Mouse (Mus musculus): Measurements from ENCODE around the gene Kif24.

Gene Kif24

DNA sequence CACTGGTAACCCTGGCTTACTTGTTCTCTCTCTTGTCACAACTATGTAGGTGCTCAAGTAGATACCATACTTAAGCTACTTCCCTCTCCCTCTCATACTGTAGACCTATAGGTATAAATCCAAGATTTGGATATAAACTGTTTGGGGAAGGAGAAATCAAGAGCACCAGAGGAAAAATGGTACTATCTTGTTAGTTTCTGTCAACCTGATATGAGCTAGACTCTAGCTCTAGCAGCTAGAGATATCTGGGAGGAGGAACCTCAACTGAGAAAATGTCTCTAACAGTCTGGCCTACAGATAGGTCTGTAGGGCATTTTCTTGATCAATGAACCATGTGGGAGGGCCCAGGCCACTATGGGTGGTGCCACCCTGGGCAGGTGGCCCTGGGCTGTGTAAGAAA is 63.5 kb downstream of the Kif24 start:
- DNase-seq (ENCODE audit: low read depth) = no peak

DNA sequence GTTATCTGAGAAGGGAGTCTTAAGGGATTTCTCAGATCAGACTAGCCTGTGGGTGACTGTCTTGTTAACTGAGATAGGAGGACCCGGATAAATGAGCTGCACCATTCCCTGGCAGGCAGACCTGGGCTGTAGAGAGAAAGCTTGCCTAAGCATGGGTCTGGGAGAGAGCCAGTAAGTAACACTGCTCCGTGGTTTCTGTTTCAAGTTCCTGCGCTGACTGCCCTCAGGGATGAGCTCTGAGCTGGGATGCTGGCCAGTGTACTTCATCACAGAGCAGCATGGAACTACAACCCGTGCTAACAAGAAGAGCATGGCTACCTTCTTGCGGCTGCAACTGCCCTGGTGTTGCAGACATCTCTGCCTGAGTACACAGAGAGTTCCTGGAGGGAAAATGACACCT is 64.8 kb downstream of the Kif24 start:
- DNase-seq (ENCODE audit: low read depth) = no peak

DNA sequence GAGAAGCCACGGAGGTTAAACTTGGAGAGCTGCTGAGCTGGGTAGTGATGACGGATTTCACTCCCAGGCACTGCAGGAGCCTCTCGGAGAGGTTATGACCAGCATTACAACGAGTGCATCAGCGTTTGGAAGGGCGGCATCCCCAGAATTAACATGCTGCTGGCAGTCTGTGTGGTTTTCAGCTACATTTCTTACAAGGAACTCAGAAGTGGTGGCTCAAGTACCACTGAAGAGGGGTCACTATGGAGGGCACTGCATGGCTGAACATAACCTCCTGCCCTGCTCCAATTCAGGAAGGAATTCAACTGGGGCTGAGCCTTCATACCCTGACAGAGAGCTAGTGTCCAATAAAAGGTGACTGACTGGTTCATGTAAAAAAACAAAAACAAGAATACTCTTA is 66.3 kb downstream of the Kif24 start:
- DNase-seq (ENCODE audit: low read depth) = no peak

DNA sequence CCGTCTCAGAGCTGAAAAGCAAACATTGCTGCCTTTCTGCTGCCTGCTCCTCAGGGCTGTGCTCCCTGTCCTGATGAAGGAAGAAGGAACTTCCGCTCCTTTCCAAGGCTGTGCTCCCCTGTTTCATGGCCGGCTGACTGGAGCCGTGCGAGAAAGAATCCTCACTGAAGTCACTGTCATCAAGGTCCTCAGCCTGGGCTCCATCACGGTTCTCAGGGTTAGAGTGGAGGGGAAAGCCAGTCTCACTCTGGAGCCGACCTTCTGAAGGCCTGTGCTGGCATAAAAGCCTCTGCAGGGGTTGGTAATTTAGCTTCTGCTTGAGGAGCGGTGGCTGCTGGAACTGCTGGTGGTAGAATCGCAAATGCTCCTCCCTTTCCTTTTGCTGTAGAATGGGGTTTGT is 70.0 kb downstream of the Kif24 start:
- no peak for DNase-seq (ENCODE audit: low read depth)

DNA sequence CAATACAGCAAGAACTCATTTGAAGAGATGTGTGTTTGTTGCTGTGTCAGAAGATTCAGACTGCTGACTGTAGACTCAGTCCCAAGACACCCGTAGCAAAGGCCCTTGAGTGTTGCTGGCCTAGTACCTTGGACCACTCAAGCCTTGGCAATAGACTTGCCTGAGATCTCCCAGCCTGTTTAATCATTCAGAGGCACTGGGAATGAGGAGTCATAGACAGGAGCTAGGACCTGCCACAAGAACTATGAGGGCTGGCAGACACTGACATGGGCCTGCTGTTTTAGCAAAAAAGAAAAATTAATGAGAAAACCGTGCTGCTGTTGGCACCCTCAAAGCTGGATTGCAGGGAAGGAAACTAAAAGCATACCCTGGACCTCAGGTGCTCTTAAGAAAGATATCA is 73.7 kb downstream of the Kif24 start:
- DNase-seq (ENCODE audit: low read depth) = no peak

DNA sequence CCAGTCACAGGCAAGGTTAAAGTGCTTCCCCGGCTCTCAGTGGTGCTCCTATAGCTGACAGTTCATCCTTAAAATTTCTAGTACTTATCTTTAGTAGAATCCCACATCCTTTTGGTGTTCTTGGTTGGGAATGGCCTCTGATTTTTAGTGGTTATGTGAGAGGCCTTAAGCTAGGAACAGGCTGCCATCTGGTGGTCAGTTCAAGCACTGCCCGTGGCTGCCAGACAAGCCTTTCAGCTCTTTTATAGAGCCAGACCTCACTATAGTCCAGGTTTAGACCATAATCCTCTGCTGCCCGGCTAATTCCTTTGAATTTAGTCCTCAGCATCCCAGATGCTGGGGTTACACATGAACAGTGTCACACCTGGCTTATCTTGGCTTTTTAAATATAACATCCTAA is 74.6 kb downstream of the Kif24 start:
- peak; percentile 66 for DNase-seq (ENCODE audit: low read depth)

DNA sequence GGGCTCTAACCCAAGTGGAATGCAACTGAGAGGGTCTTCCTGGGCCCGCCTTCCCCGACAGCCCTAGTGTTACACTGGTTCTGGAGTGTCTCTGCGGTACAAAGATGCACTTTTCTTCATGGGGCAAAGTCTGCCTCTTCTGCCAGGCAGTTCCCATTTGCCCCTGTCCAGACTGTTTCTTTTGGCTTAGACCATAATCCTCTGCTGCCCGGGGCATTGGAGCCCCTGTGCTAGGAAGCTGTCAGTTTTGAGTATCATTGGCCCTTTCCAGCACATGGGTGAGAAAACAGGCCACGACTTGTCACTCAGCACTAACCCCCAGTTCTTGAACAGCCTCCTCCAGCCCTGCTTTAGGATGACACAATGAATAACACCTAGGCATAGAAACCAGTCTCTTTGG is 75.4 kb downstream of the Kif24 start:
- no peak for DNase-seq (ENCODE audit: low read depth)

DNA sequence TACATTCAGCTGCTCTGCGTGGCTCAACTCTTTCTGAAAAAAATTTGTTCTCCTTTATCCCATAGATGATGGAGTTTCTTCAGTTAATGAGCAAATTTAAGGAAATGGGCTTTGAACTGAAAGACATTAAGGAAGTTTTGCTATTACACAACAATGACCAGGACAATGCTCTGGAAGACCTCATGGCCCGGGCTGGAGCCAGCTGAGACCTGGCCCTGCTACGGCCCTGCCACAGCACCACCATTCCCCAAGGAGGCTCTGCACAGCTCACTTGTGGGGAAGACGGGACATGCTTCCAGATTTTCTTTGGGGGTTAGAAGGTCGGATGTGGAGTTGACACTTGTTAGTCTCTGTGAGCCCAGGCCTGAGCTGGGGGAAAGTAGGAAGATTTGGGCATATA is 76.1 kb downstream of the Kif24 start:
- no peak for DNase-seq (ENCODE audit: low read depth)

DNA sequence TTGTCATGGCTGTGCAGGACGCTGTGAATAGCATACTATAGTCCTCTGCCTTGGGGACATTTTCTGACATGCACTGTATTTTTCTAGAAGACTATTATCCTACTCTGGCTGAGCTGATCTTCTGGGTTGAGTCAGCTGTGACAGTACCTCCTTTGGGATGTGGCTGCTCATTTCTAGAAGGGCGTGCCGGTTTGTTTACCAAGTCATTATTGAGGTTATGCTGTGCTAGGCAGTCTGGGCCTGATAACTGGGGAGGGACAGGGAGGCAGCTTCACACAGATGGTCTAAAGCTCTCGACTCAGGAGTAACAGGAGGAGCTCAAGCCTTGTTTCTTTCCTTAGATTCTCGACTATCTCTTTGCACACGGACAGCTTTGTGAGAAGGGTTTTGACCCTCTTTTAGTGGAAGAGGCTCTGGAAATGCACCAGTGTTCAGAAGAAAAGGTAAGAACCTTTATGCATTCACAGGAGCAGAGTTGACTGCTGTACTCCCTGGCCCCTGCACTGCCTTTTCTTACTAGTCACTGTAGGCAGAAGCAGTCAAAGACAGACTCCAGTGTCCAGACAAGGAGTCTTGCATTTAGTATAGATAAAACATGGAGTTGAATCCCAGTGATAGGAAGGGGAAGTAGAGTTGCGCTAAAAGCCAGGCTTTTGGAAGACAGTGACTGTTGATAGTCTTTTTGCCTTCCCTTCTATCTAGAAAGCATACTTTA is 76.8 kb downstream of the Kif24 start:
- peak; percentile 79 for DNase-seq (ENCODE audit: low read depth)

DNA sequence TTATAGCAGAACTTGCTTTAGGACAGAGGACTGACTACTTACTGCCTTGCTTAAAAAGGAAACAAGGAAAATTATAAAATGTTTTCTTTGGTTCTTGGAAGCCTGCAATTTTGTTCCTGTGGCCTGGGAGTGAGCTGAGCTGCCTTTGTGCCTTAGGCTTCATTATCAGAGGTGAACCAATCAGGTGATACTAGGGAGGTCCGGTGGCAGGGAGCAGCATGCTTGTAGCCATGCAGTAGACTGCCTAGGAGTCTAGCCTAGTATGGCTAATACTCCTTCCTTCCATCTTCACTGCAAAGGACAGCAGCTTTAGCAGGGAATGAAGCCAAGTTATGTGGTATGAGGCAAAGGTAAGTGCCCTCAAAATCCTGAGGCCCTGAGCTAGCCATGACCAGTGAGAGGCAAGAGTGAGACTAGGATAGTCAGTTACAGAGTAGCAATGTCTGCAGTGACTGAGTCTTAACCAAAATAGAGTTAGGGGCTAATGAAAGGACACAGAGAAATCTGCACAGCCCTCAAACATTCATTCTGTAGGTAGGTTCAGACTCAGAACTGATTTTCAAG is 78.2 kb downstream of the Kif24 start:
- DNase-seq (ENCODE audit: low read depth) = no peak

DNA sequence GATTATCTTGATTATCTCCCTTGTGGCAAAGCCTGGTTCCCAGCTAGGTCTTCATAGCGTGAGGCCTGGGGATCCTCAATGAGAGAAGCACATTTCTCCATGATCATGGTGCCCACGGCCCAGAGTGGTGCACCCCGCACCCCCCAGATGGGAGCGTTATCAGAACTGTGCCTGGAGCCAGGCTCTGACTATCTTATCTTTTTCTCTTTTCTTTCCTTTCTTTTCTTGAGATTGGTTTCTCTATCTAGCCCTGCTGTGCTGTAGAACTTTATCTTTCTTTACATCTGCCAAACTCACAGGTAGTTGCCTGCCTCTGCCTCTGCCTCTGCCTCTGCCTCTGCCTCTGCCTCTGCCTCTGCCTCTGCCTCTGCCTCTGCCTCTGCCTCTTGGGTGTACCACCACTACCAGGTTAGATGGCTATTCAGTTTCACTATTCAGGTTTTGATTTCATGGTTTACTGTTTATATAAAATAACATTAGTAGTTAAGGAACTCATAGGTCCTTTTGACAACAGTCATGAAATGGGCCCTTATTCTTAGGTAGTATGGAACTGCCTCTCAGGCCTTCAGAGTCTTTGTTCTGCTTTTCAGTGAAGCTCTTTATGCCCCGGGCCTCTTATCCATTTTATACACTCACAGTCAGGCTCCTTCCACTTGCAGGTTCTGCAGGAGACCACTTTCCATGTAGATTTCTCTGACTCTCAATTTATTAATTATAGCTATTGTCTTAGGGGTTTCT is 83.3 kb downstream of the Kif24 start:
- DNase-seq (ENCODE audit: low read depth) = no peak

DNA sequence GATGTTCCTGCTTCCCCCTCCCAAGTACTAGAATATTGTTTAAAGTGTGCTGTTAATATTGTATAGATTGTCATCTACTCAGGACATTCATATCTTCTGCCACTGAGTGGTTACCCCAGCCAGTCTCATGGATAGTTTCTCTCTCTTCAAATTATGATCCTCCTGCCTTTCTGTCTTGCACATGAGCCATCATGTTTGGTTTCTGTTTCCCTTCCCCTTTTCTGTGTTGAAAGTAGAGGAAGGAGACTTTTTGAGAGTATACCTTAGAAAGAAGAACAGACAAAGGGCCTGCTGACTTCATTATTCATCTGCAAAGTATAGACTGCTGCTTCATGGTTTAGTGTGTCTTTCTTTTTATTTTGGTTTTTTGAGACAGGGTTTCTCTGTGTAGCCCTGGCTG is 87.1 kb downstream of the Kif24 start:
- DNase-seq (ENCODE audit: low read depth) = no peak

DNA sequence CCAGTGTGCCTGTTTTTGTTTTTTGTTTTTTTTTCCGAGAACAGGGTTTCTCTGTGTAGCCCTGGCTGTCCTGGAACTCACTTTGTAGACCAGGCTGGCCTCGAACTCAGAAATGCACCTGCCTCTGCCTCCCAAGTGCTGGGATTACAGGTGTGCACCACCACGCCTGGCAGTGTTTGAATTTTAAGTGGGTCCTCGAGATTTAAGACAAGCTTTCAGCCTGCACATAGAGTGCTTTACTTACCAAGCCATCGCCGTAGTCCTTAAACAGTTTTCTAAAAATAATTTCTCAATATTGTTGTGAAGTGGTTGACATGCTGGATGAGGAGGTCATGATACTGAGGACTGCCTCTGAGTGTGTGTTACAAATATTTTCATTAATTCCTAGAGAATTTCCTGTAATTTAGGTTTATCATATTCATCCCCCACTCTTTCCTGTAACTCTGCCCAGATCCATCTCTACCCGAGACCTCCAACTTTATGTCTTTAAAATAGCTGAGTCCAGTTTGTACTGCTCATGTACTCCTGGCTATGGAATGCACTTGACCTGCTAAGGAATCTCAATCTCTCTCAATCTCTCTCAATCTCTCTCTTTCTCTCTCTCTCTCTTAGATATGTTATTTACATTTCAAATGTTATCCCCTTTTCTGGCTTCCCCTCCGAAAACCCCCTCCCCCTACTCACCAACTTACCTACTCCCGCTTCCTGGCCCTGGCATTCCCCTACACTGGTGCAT is 94.8 kb downstream of the Kif24 start:
- no peak for DNase-seq (ENCODE audit: low read depth)

DNA sequence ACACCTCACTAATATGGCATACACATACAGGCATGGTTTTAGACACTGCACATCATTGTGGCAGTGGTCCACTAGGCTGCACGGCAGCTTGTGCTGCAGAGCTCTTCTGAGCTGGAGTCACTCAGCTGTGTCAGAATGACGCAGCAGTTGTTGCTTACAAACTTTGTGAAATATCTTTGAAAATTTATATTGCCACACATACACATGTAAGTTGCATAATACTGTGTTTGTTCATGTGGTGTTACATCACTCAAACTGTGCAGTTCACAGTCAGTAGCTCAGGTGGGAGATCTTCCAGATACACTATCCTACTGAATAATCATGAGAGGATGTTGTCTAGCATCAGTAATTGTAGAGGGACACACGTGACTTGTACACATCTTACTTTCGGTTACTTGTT is 96.5 kb downstream of the Kif24 start:
- DNase-seq (ENCODE audit: low read depth) = no peak

DNA sequence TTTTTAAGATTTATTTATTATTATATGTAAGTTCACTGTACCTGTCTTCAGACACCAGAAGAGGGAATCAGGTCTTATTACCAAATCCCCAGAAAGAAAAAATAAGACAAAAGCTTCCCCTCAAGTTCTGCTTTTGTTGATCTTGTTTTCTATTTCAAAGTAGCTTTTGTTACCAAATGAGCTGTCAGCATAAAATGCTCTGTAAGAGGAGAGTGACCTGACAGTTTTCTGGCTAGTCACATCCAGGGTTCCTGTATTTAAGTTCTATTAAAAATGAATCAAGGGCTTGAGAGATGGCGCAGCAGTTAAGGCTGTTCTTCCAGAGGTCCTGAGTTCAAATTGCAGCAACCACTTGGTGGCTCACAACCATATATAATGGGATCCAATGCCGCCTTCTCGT is 103.6 kb downstream of the Kif24 start:
- DNase-seq (ENCODE audit: low read depth) = no peak

DNA sequence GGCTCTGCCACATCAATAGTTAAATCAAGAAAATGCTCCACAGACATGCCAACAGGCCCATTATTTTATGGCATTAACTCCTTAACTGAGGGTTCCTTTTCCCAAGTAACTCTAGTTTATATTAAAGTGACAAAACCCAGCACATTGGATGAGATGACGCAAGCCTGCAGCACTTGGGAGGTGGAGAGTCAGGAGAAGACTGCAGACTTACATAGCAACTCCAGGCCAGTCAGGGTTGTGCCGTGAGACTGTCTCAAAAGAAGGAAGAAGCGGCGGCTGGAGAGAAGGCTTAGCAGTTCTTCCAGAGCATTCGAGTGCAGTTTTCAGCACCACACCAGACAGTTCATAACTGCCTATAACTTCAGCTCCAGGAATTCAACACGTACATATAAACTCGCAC is 105.3 kb downstream of the Kif24 start:
- DNase-seq (ENCODE audit: low read depth) = no peak

DNA sequence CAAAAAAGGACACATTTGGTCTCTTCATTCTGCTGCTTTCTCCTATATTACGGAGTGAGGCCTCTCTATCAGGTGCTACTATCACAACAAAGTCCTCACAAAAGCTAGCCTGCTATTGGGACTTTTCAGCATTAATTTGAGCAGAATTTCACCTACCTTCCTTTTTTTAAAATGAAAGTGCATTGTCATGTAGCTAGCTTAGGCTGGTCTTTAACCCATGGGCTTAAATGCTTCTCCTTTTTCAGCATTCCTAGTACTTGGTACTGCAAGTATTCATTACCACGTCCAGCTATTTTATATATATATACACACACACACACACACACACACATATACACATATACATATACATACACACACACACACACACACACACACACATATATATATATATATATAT is 106.0 kb downstream of the Kif24 start:
- no peak for DNase-seq (ENCODE audit: low read depth)

DNA sequence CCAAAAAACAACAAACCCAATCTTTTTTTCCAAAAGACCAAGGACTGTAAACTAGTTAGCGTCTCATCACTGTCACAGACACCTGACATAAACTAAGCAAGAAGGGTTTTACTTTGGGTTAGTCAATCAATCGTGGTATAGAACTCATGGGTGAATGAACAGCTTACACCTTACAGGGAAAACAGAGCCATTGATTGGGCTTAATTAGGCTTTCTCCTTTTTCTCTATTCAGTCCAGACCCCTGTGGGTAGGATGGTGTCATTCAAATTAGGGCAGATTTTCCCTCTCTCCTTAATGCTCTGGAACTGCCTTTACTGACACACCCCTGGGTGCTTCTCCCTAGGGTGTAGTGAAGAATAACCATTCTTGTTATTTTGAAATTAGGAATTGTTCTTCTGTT is 107.5 kb downstream of the Kif24 start:
- DNase-seq (ENCODE audit: low read depth) = no peak

DNA sequence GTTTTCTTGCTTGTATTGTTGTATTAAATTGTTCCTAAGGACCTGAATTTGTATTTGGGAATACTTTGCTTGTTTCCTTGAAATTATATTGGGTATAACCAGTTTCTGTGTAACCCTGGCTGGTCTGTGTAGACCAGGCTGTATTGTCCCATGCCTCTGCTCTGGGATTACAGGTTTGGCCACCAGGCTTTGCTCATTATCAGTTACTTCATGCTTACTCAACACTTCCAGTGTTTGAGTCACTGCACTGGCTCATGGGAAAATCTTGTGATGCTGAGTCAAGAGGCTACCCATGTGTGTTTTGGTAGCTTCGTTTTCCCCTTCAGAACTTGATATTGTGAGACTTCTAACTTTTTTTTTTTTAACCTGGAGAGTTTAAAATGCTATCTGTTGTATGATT is 111.4 kb downstream of the Kif24 start:
- DNase-seq (ENCODE audit: low read depth) = no peak

DNA sequence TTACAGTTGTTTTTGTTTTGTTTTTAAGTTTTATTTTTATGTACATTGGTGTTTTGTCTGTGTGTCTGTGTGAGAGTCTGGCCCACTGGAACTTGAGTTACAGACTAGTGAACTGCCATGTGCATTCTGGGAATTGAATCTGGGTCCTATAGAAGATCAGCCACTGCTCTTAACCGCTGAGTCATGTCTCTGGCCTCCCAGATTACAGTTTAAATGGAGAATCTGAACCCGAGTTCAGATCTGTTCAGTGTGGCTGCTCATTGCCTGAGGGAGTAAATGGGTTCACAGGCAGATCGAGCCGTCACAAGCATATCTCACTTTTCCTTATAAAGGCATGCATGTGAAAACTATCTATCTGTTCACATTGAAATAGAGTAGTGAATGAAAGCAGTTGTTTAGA is 111.9 kb downstream of the Kif24 start:
- DNase-seq (ENCODE audit: low read depth) = peak; percentile 40

DNA sequence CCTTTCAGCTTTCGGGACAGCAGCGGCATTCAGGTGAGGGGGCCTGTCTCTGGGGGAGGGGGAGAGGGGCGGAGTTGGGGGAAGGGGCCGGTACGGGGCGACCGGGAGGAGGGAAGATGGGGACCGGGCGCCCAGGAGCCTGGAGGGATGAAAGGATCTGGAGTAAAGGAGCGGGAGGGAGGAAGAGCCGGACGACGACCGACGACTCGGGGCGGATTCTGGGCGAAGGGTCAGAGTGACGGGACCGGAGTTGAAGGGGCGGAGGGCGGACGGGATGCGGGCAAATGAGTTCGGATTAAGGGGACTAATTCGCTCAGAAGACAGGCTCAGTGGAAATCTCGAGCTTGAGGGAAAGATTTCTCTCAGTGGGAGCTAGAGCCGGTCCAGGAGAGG is 115.5 kb downstream of the Kif24 start:
- no peak for DNase-seq (ENCODE audit: low read depth)

DNA sequence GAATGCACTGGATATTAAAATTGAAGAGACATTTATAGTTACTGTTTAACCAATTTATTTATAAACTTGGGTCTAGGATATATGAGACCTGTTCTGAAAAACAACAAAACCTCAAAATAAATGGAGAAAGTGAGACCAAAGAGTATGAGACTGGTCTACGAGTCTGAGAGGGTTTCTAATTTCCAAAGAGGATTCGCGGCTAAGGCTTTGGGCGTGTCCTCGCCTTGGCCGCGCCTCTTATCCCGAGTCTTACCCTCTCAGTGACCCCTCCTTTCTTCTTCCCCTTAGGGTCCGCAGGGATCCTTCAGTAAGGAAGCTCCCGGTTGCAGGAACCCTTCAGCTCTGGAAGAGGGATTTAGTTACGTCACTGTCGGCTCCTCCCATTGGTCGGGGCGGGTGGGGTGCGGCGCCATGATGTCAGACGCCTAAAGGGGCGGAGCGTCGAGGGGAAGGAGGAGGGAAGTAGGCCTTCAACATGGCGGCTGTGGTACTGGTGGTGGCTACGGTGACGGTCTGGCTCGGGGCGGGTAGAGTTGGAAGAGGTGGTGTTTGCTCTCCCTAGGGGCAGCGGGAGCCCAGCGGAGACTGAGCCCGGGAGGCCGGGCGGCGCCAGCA is 116.0 kb downstream of the Kif24 start, which contains the start of gene Ubap1:
Ubap1 (plus strand) TSS at position 413 of the 615 bp plus-strand sequence.
- peak; percentile 94 for DNase-seq (ENCODE audit: low read depth)

All from c-Kit-positive CD71-positive TER-119-negative erythroid progenitor cells, embryonic 14.5 days (primary cell).